Mouse (Mus musculus) embryonic facial prominence, embryonic 14.5 days (tissue): ENCODE results near the gene Slc5a5. TPM values are rescaled to one million over a fixed set of nuclear protein-coding genes. Genes with fewer than 3 reads are reported as not detected.

ENCODE experiments used
- ATAC-seq: fragments of 200-750 bp; cut with Nextera tagmentation; 2 replicates; pipeline ENCODE4 v1.8.0; 2017; ENCODE audit warnings: low read depth, moderate number of reproducible peaks, moderate TSS enrichment
- DNase-seq: peaks from one replicate; pipeline ENCODE4 v3.0.0-alpha.2; 2015; ENCODE audit warnings: low spot score
- H3K27ac ChIP-seq: fragments of 300-500 bp; sonication (generic); replicated peaks from 2 replicates; pipeline ENCODE4 v1.5.1; 2014; ENCODE audit warnings: low read depth, mild to moderate bottlenecking, low read length, moderate library complexity
- H3K27me3 ChIP-seq: fragments of 300-500 bp; sonication (generic); replicated peaks from 2 replicates; pipeline ENCODE4 v1.6.1; 2014; ENCODE audit warnings: low read length; ENCODE audit not compliant: control insufficient read depth, insufficient read depth
- H3K36me3 ChIP-seq: fragments of 300-500 bp; sonication (generic); 2 replicates; pipeline ENCODE4 v1.6.1; 2014; ENCODE audit warnings: low read length, mixed read lengths; ENCODE audit not compliant: control insufficient read depth, insufficient read depth
- H3K4me1 ChIP-seq: fragments of 300-500 bp; sonication (generic); 2 replicates; pipeline ENCODE4 v1.6.1; 2014; ENCODE audit warnings: antibody characterized with exemption, low read length; ENCODE audit not compliant: control insufficient read depth, insufficient read depth
- H3K4me2 ChIP-seq: fragments of 300-500 bp; sonication (generic); 2 replicates; pipeline ENCODE4 v1.6.1; 2014; ENCODE audit warnings: low read depth, mild to moderate bottlenecking, low read length, moderate library complexity, mixed read lengths
- H3K4me3 ChIP-seq: fragments of 300-500 bp; sonication (generic); 2 replicates; pipeline ENCODE4 v1.5.1; 2014; ENCODE audit warnings: low read depth, mild to moderate bottlenecking, low read length
- H3K9ac ChIP-seq: fragments of 300-500 bp; sonication (generic); 2 replicates; pipeline ENCODE4 v1.6.1; 2014; ENCODE audit warnings: low read depth, mild to moderate bottlenecking, low read length, moderate library complexity, mixed read lengths
- H3K9me3 ChIP-seq: fragments of 300-500 bp; sonication (generic); 2 replicates; pipeline ENCODE4 v1.6.1; 2016; ENCODE audit warnings: low read length; ENCODE audit not compliant: control insufficient read depth
- WGBS: fragments of 180-500 bp; shearing (Covaris S2); extraction: QIAGEN DNeasy Blood & Tissue Kit; methylation state at CpG from one replicate; pipeline ENCODE4 v1.1.7; 2014; 5-methylcytosine and 5-hydroxymethylcytosine counted together
- polyA plus RNA-seq: library from polyadenylated mRNA; unstranded; fragments of >200 nt; fragmentation: Nextera tagmentation; extraction: Ambion mirVana; gene quantifications from 2 replicates; pipeline ENCODE4 v1.2.1, GENCODE M21; 2014

Gene Slc5a5
- polyA plus RNA-seq, 1 experiment from 2014 or later, result 0.42 TPM

DNA sequence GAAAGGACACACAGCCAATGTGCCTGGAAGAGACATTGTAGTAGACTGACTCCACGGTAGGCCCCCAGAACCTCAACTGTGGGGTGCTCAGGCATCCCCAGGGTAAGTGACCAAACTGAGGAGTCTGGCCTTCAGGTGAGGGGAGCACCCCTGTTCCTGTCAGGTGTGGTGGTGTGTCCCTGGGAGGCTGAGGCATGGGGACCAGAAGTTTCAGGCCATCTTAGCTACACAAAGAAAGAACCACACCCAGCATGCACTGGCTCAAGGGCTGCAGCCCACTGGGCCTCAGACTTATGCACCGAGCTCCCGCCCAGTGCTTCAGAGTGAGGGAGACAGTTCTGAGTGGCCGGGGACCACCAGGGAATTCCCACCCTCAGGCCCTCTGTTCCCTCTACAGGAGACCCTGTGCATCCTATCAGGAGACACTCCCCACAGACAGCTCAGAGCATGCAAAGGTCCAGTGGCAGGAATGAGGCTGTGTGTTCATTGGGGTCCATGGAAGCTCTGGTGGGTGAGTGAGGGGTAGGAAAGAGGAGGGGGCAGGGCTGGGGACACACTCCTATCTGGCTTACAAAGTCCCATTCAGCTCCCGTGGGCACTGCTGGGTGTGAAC is 21.3 kb downstream of the Slc5a5 start:
- WGBS, result 91% methylated on average over 4 of the region's 5 CpGs

DNA sequence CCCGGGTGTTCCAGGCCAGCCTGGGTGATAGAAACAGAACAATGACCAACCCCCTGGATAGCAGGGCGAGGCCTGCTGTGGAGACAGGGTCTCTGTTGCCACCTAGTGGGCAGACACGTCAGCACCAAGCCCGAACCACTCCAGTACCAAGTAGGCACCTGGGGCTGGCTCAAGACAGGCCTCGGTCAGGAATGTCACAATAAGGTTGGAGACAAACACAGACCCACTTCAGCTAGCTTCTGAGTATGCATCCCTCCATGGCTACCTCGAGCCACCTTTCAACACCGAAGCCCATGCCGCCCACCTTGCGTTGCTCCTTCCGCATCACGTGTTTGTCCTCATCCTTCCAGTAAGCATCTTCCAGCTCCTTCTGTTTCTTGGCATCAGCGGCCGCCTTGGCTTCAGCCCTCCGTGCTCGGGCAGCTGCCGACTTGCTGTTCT is 22.9 kb downstream of the Slc5a5 start:
- no peak overlapping the region for H3K9ac ChIP-seq
- H3K4me3 ChIP-seq, result no peak overlapping the region
- 46% methylated on average over 16 of the region's 16 CpGs for WGBS
- H3K4me1 ChIP-seq, result peaks cover 14% of the 10 kb centered on the region
- 0 out of 2 replicates have a peak, but pooled peaks cover 7% of the 10 kb centered on the region for H3K36me3 ChIP-seq
- no peaks in the 10 kb centered on the region for H3K9me3 ChIP-seq
- DNase-seq (peak; percentile 87), ATAC-seq (peak; percentile 17; the same call in 1 of the 2 replicates)
- H3K4me2 ChIP-seq, result no peak overlapping the region
- H3K27ac ChIP-seq, result no peak overlapping the region
- no peaks in the 10 kb centered on the region for H3K27me3 ChIP-seq

More for the DNA sequence above, 21.3 kb downstream of the Slc5a5 start:
- H3K36me3 ChIP-seq, result 0 out of 2 replicates have a peak, but pooled peaks cover 7% of the 10 kb centered on the region
- no peak overlapping the region for H3K9ac ChIP-seq
- H3K4me3 ChIP-seq, result no peak overlapping the region
- H3K27ac ChIP-seq, result no peak overlapping the region
- ATAC-seq, result no peak
- H3K27me3 ChIP-seq, result no peaks in the 10 kb centered on the region
- H3K9me3 ChIP-seq, result no peaks in the 10 kb centered on the region
- no peak overlapping the region for H3K4me2 ChIP-seq
- H3K4me1 ChIP-seq, result peaks cover 8% of the 10 kb centered on the region
- no peak for DNase-seq

- Histone ChIP-seq H3K9me3 (no peaks in the 10 kb centered on the region), H3K36me3 (0 out of 2 replicates have a peak, but pooled peaks cover 7% of the 10 kb centered on the region), H3K27ac (no peak overlapping the region), H3K4me2 (peak overlapping the region; percentile 49; the same call in 1 of the 2 replicates), H3K4me1 (peaks cover 18% of the 10 kb centered on the region), H3K27me3 (no peaks in the 10 kb centered on the region), H3K4me3 (no peak overlapping the region), H3K9ac (no peak overlapping the region; the same call in 1 of the 2 replicates)
- WGBS, result 53% methylated on average over 5 of the region's 5 CpGs
- DNase-seq (no peak), ATAC-seq (no peak)
Observed at GRCm38 (mm10) chr8:70869199-70869571, 23.4 kb downstream of the Slc5a5 start.

DNA sequence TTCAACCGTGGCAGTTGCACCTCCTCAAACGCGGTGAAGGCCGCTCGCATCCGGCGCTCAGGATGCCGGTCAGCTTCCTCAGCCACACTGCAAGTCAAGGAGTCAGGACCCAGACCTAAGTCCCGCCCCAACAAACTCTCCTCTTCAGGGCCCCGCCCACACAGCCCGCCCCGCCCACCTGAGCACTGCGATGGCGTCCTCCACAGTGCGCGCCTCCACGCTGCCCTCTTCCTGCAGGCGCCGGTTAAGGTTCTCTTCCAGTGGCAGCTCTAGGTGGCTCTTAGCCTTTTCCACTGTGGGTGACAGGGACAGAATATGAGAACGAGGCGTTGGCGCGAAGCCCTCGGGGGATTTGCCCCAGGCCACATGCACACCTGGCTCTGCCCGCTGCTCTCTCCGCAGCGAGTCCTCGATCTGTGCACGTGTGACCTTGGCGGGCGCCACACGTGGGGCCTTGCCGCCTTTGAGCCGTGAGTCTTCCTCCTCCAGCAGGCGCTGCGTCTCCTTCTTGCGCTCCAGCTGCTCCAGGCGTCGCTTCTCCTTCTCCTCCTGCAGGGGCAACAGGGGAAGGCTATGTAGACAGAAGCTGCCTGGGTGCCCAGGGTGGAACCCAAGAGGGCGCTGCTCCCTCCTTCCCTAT is 23.9 kb downstream of the Slc5a5 start:
- peak overlapping the region; percentile 49 for H3K4me2 ChIP-seq
- H3K27ac ChIP-seq, result no peak overlapping the region; the same call in 1 of the 2 replicates
- H3K9ac ChIP-seq, result peak overlapping the region; percentile 30; the same call in 1 of the 2 replicates
- 0 out of 2 replicates have a peak, but pooled peaks cover 7% of the 10 kb centered on the region for H3K36me3 ChIP-seq
- peak overlapping the region; percentile 21 for H3K4me3 ChIP-seq
- peaks cover 22% of the 10 kb centered on the region for H3K4me1 ChIP-seq
- DNase-seq, result no peak
- H3K27me3 ChIP-seq, result 0 out of 2 replicates have a peak, but pooled peaks cover under 1% of the 10 kb centered on the region
- ATAC-seq, result no peak
- 22% methylated on average over 40 of the region's 40 CpGs for WGBS
- no peaks in the 10 kb centered on the region for H3K9me3 ChIP-seq

GRCm38 (mm10) chr8:70866566-70866965 is 26.0 kb downstream of the Slc5a5 start:
- Histone ChIP-seq H3K36me3 (0 out of 2 replicates have a peak, but pooled peaks cover 7% of the 10 kb centered on the region), H3K4me3 (no peak overlapping the region), H3K9ac (no peak overlapping the region), H3K9me3 (no peaks in the 10 kb centered on the region), H3K4me2 (no peak overlapping the region), H3K27me3 (peaks cover 21% of the 10 kb centered on the region), H3K4me1 (peaks cover 31% of the 10 kb centered on the region), H3K27ac (no peak overlapping the region; the same call in 1 of the 2 replicates)
- no peak for ATAC-seq
- no peak for DNase-seq
- 88% methylated on average over 7 of the region's 7 CpGs for WGBS

- ATAC-seq (peak; percentile 8), DNase-seq (no peak)
- peak overlapping the region; percentile 54 for H3K9ac ChIP-seq
- H3K9me3 ChIP-seq, result no peaks in the 10 kb centered on the region
- H3K4me2 ChIP-seq, result peak overlapping the region; percentile 87
- peaks cover 31% of the 10 kb centered on the region for H3K4me1 ChIP-seq
- 0 out of 2 replicates have a peak, but pooled peaks cover 7% of the 10 kb centered on the region for H3K36me3 ChIP-seq
- 6% methylated on average over 12 of the region's 12 CpGs for WGBS
- H3K4me3 ChIP-seq, result peak overlapping the region; percentile 42
- H3K27ac ChIP-seq, result peak overlapping the region; percentile 83
- H3K27me3 ChIP-seq, result peaks cover 21% of the 10 kb centered on the region
Observed at GRCm38 (mm10) chr8:70866001-70866520, 26.5 kb downstream of the Slc5a5 start.

DNA sequence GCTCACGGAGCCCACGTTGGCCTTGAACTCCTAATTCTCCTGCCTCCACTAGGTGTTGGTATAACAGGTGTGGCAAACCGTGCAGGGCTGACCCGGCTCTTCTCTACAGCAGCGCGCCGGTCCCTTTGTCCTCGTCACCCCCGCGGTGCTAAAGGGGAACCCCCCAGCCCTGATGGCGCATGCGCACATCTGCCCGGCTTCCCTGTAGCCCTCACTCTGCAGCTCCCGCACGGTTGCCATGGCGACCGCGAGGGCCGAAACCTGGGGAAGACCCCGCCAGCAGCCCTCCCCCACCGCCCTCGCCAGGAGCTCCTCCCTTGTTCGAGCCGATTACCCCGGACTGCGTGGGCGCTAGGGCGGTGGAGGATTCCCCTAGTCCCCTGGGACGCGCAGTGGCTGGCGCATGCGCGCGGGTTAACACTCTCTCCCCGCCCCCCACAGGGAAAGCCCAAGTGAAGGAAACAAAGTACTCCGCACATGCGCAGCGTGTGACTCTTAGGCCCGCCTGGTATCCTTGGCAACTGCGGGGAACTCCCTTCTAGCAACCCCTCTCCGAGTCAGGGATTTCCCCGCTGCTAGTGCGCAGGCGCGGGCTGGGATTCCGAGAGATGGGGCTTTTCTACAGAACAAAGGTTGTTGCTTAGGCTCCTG is 27.1 kb downstream of the Slc5a5 start:
- peak; percentile 92 for ATAC-seq
- peaks cover 31% of the 10 kb centered on the region for H3K4me1 ChIP-seq

DNA sequence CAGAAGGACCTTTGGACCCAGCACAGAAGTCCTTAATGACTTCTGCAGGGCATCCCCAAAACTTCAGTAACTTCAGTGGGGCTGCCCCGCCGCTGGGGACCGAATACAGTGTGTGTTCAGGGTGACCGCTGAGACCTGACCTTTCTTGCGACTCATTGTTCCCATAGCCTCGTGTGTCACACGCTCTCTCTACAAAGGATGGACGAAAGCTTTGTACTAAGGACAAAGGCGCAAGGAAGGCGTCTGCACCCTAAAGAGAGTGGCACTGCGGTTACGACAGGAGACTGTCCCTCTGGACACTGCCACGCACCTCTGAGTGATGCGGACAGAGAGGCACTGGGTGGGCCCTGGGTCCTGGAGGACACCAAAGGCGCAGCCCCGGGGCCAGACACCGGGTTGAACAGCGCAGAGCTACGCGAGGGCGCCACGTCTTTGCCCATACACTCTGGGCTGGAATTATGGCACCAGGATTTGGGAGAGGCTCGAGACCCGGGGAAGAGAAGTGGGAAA is 27.8 kb downstream of the Slc5a5 start:
- peak overlapping the region; percentile 42 for H3K4me3 ChIP-seq
- H3K4me1 ChIP-seq, result peaks cover 31% of the 10 kb centered on the region
- H3K9me3 ChIP-seq, result no peaks in the 10 kb centered on the region
- H3K36me3 ChIP-seq, result 0 out of 2 replicates have a peak, but pooled peaks cover 7% of the 10 kb centered on the region
- WGBS, result 4% methylated on average over 24 of the region's 24 CpGs
- ATAC-seq, result peak; percentile 6
- DNase-seq, result no peak
- H3K27me3 ChIP-seq, result peaks cover 21% of the 10 kb centered on the region
- peak overlapping the region; percentile 63 for H3K9ac ChIP-seq
- H3K27ac ChIP-seq, result peak overlapping the region; percentile 78
- peak overlapping the region; percentile 87 for H3K4me2 ChIP-seq

More for the DNA sequence above, 27.1 kb downstream of the Slc5a5 start:
- H3K9me3 ChIP-seq, result no peaks in the 10 kb centered on the region
- H3K4me2 ChIP-seq, result peak overlapping the region; percentile 87
- H3K9ac ChIP-seq, result peak overlapping the region; percentile 63
- peak overlapping the region; percentile 83 for H3K27ac ChIP-seq
- WGBS, result 0% methylated on average over 30 of the region's 46 CpGs
- H3K4me3 ChIP-seq, result peak overlapping the region; percentile 42
- peaks cover 21% of the 10 kb centered on the region for H3K27me3 ChIP-seq
- 0 out of 2 replicates have a peak, but pooled peaks cover 7% of the 10 kb centered on the region for H3K36me3 ChIP-seq
- DNase-seq, result peak; percentile 100
